Mouse (Mus musculus) liver, embryonic 14.5 days (tissue): ENCODE results near the gene Cracr2b.

Experiments used
- CTCF ChIP-seq: IDR thresholded peaks from 2 replicates; pipeline ENCODE4 v1.5.1; 2016; ENCODE audit warnings: antibody characterized with exemption, low read depth, control low read depth
- EP300 ChIP-seq: IDR thresholded peaks from 2 replicates; pipeline ENCODE4 v1.6.1; 2016; ENCODE audit warnings: antibody characterized with exemption, low read depth

DNA sequence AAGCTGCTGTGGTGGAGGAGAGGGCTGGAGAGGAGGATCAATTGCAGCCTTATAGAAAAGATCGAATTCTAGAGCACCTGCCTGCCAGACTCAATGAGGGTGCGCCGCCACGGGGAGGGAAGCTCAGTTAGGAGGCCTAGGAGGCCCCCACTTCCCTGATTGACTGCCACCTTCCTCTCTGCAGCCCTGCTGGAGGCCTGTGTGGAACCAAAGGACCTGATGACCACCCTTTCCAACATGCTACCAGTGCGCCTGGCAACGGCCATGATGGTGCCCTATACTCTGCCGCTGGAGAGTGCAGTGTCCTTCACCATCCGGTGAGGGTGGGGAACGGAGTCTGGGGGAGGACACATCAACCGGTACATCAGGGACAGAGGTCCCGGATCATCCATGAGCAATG lies 2.2 kb upstream of the Cracr2b start:
- TF ChIP-seq CTCF (no peak), EP300 (no peak)
